Mouse (Mus musculus): ENCODE measurements at regions not wholly inside any gene's neighbourhood (a gene's known extent, or its start where the extent isn't known, plus 50 kb on each side); places are given as distances from the start of the nearest gene placed in this dataset.

DNA sequence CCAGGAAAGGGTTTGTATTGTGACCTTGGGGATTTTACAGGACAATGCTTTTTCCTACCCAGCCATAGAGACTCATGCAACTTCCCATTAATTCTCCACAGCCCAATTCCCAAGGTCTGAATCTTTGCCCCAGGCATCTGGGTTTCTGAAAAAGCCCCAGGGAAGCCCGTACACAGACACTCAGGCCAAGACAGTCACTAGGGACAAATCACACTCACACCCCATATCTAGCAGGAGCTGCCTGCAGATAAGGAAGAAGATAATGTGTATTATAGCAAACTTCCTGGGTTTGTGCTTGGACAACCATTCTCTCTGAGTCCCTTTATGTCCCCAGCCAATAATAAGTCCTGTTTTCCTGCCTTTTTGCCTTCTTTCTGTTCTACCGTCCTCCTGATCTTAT, 305.0 kb upstream of the Clint1 start:
- no peak overlapping the region for H3K9ac ChIP-seq
- ATAC-seq (ENCODE audit: low FRiP score) (no peak), DNase-seq (ENCODE audit: low spot score) (no peak)
- H3K27ac ChIP-seq: no peak overlapping the region
- H3K4me3 ChIP-seq (replicated peaks; ENCODE audit: low read length): no peak overlapping the region
- no peaks in the 10 kb centered on the region for H3K36me3 ChIP-seq (replicated peaks; ENCODE audit: control insufficient read depth, insufficient read depth)
- H3K4me1 ChIP-seq (replicated peaks; ENCODE audit: control insufficient read depth, insufficient read depth, low read length): 0 out of 2 replicates have a peak, but pooled peaks cover 18% of the 10 kb centered on the region
- H3K4me2 ChIP-seq (replicated peaks): no peak overlapping the region
- WGBS: 79% methylated on average over 2 of the region's 2 CpGs
- no peaks in the 10 kb centered on the region for H3K27me3 ChIP-seq (ENCODE audit: control insufficient read depth, insufficient read depth, low read length)
- H3K9me3 ChIP-seq (ENCODE audit: control insufficient read depth, low read length): no peaks in the 10 kb centered on the region

DNA sequence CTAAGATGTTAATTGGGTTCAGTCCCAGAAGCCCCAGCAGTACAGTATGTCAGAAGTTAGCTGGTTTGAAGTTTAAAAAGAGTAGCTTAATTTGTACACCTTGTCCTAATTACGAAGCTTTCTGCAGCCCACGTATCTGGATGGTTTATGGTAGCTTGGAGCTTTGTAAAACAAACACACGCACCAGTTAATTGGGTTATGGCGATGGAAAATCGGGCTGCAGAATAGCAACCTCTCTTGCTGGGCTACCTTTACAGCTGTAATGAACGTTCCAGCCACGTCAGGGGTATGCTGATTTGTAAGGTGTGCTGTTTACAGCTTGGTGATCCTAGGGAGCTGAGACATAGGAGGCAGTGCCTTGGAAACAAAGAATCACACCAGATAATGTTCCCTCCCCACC, 301.5 kb upstream of the Clint1 start:
- Histone ChIP-seq H3K27me3 (ENCODE audit: control insufficient read depth, insufficient read depth, low read length) (no peaks in the 10 kb centered on the region), H3K4me3 (replicated peaks; ENCODE audit: low read length) (no peak overlapping the region), H3K4me1 (replicated peaks; ENCODE audit: control insufficient read depth, insufficient read depth, low read length) (0 out of 2 replicates have a peak, but pooled peaks cover 18% of the 10 kb centered on the region), H3K9me3 (ENCODE audit: control insufficient read depth, low read length) (no peaks in the 10 kb centered on the region), H3K9ac (no peak overlapping the region), H3K4me2 (replicated peaks) (no peak overlapping the region), H3K27ac (no peak overlapping the region), H3K36me3 (replicated peaks; ENCODE audit: control insufficient read depth, insufficient read depth) (no peaks in the 10 kb centered on the region)
- WGBS: 60% methylated on average over 7 of the region's 7 CpGs
- ATAC-seq (ENCODE audit: low FRiP score) (no peak), DNase-seq (ENCODE audit: low spot score) (no peak)

DNA sequence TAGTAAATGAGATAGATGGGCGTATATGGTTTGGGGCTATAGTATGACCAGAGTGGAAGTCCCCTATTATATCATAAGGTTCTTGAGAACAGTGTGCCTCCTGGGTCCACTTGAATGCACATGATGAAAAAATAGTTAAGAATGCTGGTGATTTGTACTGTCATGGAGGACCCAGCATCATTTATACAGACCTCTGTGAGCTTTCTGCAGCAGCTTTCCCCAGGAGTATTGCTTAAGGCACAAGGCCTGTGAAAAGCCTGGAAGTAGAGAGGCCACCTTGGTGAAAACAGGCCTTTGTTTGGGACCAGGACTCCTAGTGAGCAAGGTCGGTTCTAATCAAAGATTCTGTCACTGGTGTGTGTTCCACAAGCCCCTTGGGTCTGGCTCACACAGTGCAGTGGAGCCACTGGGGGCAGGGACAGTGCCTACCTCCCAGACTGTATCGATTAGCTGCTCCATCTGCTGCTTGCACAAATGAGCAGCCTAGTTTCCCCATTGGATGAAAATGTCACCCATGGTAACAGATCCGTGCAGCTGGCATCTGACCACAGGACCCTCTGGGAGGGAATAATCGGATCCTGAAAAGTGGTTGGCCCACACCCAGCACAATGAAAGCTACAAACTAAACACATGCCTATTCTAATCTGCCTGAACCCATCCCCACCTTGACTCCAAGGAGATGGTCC, 274.2 kb upstream of the Clint1 start:
- Histone ChIP-seq H3K9ac (no peak overlapping the region), H3K4me3 (replicated peaks; ENCODE audit: low read length) (no peak overlapping the region), H3K4me2 (replicated peaks) (no peak overlapping the region), H3K36me3 (replicated peaks; ENCODE audit: control insufficient read depth, insufficient read depth) (no peaks in the 10 kb centered on the region), H3K9me3 (ENCODE audit: control insufficient read depth, low read length) (no peaks in the 10 kb centered on the region), H3K27me3 (ENCODE audit: control insufficient read depth, insufficient read depth, low read length) (no peaks in the 10 kb centered on the region), H3K4me1 (replicated peaks; ENCODE audit: control insufficient read depth, insufficient read depth, low read length) (peaks cover 7% of the 10 kb centered on the region; the same call in 1 of the 2 replicates), H3K27ac (0 out of 2 replicates have a peak overlapping the region, but pooled peaks have one; percentile 14)
- DNase-seq (ENCODE audit: low spot score) (peak; percentile 39), ATAC-seq (ENCODE audit: low FRiP score) (peak; percentile 87)
- WGBS: 23% methylated on average over 5 of the region's 5 CpGs

DNA sequence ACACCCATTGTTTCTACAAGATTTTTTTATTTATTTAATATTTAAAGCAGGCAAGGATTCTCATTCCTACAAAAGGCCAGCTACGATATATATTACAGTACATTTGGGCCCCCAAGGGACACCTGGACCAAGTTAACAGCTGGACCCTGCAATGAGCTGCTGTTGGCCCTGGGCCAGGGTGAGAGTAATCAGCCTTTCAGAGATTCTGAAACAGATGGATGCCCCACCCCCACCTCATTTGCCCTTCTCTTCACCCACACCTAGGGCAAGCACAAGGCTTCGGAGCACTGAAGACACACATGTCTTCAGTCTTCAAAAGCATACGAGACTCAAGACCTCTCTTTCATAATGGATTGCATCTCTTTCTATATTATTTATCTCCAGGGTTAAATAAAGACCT, 259.5 kb upstream of the Clint1 start:
- H3K27me3 ChIP-seq (ENCODE audit: control insufficient read depth, insufficient read depth, low read length): no peaks in the 10 kb centered on the region
- no peak for ATAC-seq (ENCODE audit: low FRiP score)
- H3K9me3 ChIP-seq (ENCODE audit: control insufficient read depth, low read length): no peaks in the 10 kb centered on the region
- 54% methylated on average over 3 of the region's 3 CpGs for whole genome bisulfite sequencing
- H3K36me3 ChIP-seq (replicated peaks; ENCODE audit: control insufficient read depth, insufficient read depth): no peaks in the 10 kb centered on the region
- H3K4me3 ChIP-seq (replicated peaks; ENCODE audit: low read length): no peak overlapping the region
- no peak overlapping the region for H3K27ac ChIP-seq
- no peak overlapping the region for H3K4me2 ChIP-seq (replicated peaks)
- no peak for DNase-seq (ENCODE audit: low spot score)
- H3K4me1 ChIP-seq (replicated peaks; ENCODE audit: control insufficient read depth, insufficient read depth, low read length): peaks cover 15% of the 10 kb centered on the region
- H3K9ac ChIP-seq: no peak overlapping the region

DNA sequence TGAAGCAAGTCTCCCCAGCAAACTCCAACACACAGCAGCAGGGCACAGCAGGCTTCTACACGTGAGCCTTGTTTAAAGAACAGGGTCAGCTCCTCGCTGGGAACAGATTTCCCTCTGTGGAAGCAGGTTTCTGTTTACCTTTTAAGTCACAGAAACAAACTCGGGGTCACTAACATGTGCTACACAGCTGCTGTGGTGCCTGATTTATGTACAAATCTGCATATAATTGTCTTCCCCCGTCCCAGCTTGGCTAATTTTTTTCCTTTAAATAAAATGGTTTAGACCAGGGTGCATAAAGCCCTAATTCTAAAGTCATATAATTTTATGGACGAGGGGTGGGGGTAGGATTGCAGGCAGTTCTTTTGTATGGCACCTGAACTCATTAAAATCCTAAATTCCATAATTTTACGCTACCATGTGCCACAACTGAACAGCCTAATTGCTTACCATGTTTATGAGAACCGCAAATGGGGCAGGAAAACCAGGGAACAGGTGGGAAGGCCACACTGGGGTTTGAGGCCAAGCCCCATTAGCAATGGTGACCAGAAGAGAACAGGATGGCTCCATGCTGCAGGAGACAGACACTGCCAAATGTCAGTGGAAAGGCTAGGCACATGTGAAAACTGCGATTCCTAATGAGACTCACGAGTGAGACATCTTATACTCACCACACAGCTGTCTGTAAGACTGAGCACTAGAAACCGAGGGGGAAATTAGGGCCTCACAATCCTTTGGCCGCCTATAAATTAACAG, 258.8 kb upstream of the Clint1 start:
- 48% methylated on average over 11 of the region's 11 CpGs for whole genome bisulfite sequencing
- H3K4me3 ChIP-seq (replicated peaks; ENCODE audit: low read length): no peak overlapping the region
- no peaks in the 10 kb centered on the region for H3K36me3 ChIP-seq (replicated peaks; ENCODE audit: control insufficient read depth, insufficient read depth)
- no peaks in the 10 kb centered on the region for H3K9me3 ChIP-seq (ENCODE audit: control insufficient read depth, low read length)
- H3K4me1 ChIP-seq (replicated peaks; ENCODE audit: control insufficient read depth, insufficient read depth, low read length): peaks cover 15% of the 10 kb centered on the region
- ATAC-seq (ENCODE audit: low FRiP score) (no peak), DNase-seq (ENCODE audit: low spot score) (peak; percentile 27)
- peak overlapping the region; percentile 38; the same call in 1 of the 2 replicates for H3K27ac ChIP-seq
- no peak overlapping the region for H3K9ac ChIP-seq
- H3K4me2 ChIP-seq (replicated peaks): no peak overlapping the region
- no peaks in the 10 kb centered on the region for H3K27me3 ChIP-seq (ENCODE audit: control insufficient read depth, insufficient read depth, low read length)

DNA sequence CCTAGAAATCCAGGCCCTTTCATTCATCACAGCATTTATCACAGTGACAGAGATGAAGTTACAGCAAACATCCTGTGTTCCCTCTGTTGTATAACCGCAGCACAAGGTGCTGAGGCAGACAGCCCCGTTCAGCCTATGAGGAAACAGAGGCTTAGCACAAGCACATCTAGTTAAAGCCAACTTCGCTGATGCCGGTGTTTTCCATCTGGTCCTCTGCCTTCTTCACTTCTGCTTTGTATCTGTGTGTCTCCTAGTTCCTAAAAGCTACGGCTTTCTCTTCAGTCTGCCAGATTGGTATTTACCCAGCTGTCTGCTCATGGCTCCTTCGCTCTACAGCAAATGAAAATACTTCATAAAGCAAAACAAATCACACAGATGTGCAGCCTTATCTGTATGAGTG, 256.5 kb upstream of the Clint1 start:
- peaks cover 15% of the 10 kb centered on the region for H3K4me1 ChIP-seq (replicated peaks; ENCODE audit: control insufficient read depth, insufficient read depth, low read length)
- H3K4me3 ChIP-seq (replicated peaks; ENCODE audit: low read length): no peak overlapping the region
- WGBS: 86% methylated on average over 6 of the region's 6 CpGs
- H3K9ac ChIP-seq: no peak overlapping the region
- no peak for ATAC-seq (ENCODE audit: low FRiP score)
- H3K9me3 ChIP-seq (ENCODE audit: control insufficient read depth, low read length): no peaks in the 10 kb centered on the region
- H3K36me3 ChIP-seq (replicated peaks; ENCODE audit: control insufficient read depth, insufficient read depth): no peaks in the 10 kb centered on the region
- H3K4me2 ChIP-seq (replicated peaks): no peak overlapping the region
- no peak overlapping the region for H3K27ac ChIP-seq
- DNase-seq (ENCODE audit: low spot score): no peak
- H3K27me3 ChIP-seq (ENCODE audit: control insufficient read depth, insufficient read depth, low read length): no peaks in the 10 kb centered on the region

DNA sequence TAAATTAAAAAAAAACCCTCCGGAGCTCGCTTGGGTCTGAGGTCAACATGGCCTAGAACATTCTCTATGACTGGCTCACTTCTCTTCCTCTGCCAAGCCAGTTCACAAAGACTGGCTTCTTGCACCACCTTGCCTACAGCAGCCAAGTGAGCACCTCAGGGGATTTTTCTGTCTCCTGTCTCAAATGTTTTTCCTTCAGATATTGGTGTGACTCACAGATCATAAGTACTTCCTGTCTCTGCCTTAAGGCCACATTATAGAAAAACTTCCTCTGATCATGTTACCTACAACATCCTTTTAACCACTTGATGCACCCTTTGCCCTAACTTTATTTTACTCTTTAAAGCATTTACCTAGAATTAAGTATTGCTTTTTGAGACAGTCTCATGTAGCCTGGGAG, 230.0 kb upstream of the Clint1 start:
- Histone ChIP-seq H3K27me3 (ENCODE audit: control insufficient read depth, insufficient read depth, low read length) (no peaks in the 10 kb centered on the region), H3K36me3 (replicated peaks; ENCODE audit: control insufficient read depth, insufficient read depth) (no peaks in the 10 kb centered on the region), H3K9me3 (ENCODE audit: control insufficient read depth, low read length) (no peaks in the 10 kb centered on the region), H3K9ac (no peak overlapping the region), H3K4me1 (replicated peaks; ENCODE audit: control insufficient read depth, insufficient read depth, low read length) (no peaks in the 10 kb centered on the region), H3K4me3 (replicated peaks; ENCODE audit: low read length) (no peak overlapping the region), H3K4me2 (replicated peaks) (no peak overlapping the region), H3K27ac (no peak overlapping the region)
- WGBS: 100% methylated on average over 2 of the region's 2 CpGs
- no peak for ATAC-seq (ENCODE audit: low FRiP score)
- DNase-seq (ENCODE audit: low spot score): no peak

DNA sequence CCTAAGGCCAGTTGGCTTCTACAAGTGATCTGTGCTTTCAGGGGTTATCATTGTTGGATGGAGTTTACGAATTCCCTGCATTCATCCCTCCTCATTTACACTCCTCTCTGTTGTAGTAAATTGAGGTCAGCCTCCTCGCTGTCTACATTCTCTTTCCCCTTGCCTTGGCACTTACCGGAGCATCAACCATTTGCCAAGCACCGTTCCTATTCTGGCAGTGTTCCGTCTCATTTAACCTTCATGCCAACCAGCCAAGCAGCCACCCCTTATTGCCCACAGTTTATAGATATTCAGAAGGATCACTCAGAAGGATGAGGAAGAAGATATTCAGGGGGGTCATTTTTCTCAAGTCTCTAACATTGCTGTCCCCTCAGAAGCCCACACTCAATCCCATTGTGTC, 229.2 kb upstream of the Clint1 start:
- 76% methylated on average over 5 of the region's 5 CpGs for WGBS
- Histone ChIP-seq H3K27me3 (ENCODE audit: control insufficient read depth, insufficient read depth, low read length) (no peaks in the 10 kb centered on the region), H3K4me1 (replicated peaks; ENCODE audit: control insufficient read depth, insufficient read depth, low read length) (no peaks in the 10 kb centered on the region), H3K4me2 (replicated peaks) (no peak overlapping the region), H3K36me3 (replicated peaks; ENCODE audit: control insufficient read depth, insufficient read depth) (no peaks in the 10 kb centered on the region), H3K4me3 (replicated peaks; ENCODE audit: low read length) (no peak overlapping the region), H3K9me3 (ENCODE audit: control insufficient read depth, low read length) (no peaks in the 10 kb centered on the region), H3K9ac (no peak overlapping the region), H3K27ac (no peak overlapping the region)
- ATAC-seq (ENCODE audit: low FRiP score): no peak
- no peak for DNase-seq (ENCODE audit: low spot score)

DNA sequence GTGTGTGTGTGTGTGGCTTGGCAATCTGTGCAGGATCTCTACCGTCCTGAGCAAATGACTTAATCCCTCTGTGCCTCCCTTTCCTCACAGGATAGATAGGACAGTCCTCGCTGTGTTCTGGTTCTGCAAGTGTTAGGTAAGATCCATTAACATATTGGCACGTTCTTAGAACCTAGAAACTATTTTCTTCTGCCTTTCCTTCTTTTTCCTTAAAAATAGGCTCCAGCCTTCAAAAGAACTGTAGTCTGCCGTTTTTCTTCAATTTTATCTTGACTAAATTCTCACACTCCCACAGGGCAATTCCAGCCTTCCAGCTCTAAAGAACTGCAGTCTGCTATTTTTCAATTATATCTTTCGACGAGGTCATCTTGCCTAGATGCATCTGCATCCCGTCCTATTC, 227.6 kb upstream of the Clint1 start:
- no peaks in the 10 kb centered on the region for H3K27me3 ChIP-seq (ENCODE audit: control insufficient read depth, insufficient read depth, low read length)
- no peak overlapping the region for H3K27ac ChIP-seq
- H3K36me3 ChIP-seq (replicated peaks; ENCODE audit: control insufficient read depth, insufficient read depth): no peaks in the 10 kb centered on the region
- no peaks in the 10 kb centered on the region for H3K4me1 ChIP-seq (replicated peaks; ENCODE audit: control insufficient read depth, insufficient read depth, low read length)
- ATAC-seq (ENCODE audit: low FRiP score) (no peak), DNase-seq (ENCODE audit: low spot score) (no peak)
- H3K4me3 ChIP-seq (replicated peaks; ENCODE audit: low read length): no peak overlapping the region
- 77% methylated on average over 7 of the region's 7 CpGs for WGBS
- H3K9ac ChIP-seq: no peak overlapping the region
- no peaks in the 10 kb centered on the region for H3K9me3 ChIP-seq (ENCODE audit: control insufficient read depth, low read length)
- H3K4me2 ChIP-seq (replicated peaks): no peak overlapping the region

Data from hindbrain, embryonic 14.5 days (tissue).